Mouse (Mus musculus): ENCODE measurements around the gene Rplp0. TPM values are rescaled to one million over a fixed set of nuclear protein-coding genes. Genes with fewer than 3 reads are reported as not detected.

Rplp0 gene
- polyA plus RNA-seq, 1 experiment = 2,254 TPM

DNA sequence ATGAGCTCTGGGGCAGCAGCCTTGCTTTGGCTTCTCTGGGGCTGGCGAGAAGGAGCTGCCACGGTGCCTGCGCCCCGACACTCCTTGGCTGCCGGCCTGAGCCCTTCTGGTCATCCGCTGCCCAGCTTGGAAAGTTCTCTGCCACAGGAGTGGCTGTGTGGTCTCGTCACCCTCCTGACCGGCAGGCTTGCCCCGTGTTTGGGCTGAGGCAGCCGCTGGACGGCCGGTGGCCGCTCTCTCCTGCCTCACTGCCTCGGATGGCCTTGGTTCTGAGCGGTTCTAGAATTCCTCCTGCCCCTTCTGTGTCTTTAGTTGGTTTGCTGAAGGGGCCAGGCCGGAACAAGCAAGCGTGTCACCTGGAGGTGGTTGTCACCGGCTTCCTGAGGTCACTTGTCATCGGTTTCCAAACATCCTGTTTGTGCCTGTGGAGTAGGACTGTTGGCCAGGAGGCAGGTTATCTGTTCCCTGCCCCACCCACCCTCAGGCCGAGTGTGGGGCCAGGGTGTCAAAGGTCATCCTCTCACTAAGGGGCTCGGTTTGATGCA, 38.9 kb upstream of the Rplp0 start:
- no peak for DNase-seq (ENCODE audit: low read depth)
- no peak for TF ChIP-seq CTCF (IDR thresholded peaks at IDR 0.05; ENCODE audit: borderline replicate concordance, extremely low read depth, insufficient read depth, insufficient read length)
- TF ChIP-seq POLR2A (IDR thresholded peaks at IDR 0.05; ENCODE audit: borderline replicate concordance, extremely low read depth, insufficient read depth, insufficient read length, poor library complexity, severe bottlenecking) = no peak

DNA sequence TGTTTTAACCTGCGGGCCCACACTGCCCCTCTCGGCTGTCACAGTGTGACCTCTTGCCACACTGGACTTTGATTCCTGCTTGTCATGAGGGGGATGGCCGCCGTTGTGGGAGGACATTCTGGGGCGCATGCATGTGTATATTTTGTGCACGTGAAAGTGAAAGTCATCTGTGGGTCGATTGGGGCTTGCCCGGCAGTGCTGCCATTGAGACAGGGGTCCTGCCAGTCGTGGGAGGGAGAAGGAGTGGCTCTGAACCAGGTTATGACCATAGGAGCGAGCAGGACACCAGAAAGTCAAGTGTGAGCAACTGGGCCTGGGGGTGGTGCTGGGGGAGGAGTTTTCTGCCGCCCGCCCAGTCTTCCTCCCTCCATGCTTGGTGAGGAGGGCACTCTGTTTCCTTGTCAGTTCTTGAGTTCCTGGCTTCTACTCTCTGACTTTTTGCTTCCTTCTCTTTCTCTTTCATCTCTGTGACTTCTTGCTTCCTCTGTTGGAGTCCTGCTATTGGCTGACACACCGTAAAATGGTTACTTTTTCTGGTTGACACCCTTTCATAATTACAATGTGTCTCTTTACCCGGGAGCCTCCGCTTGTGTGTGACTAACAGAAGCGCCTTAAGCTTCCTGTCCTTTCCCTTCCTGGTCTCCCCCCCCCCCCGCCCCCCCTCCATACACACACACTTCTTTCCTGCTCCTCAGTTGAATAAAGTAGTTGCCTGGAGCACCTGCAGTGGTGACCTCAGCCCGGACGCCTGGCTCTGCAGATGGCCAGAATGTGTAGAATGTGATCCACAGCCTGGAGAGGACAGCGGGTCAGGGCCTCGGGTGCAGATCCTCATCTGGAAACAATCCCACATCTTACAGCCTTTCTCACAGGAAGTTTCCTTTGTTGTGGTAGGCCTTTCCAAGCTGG, 37.5 kb upstream of the Rplp0 start:
- no peak for TF ChIP-seq POLR2A (IDR thresholded peaks at IDR 0.05; ENCODE audit: borderline replicate concordance, extremely low read depth, insufficient read depth, insufficient read length, poor library complexity, severe bottlenecking)
- no peak for TF ChIP-seq CTCF (IDR thresholded peaks at IDR 0.05; ENCODE audit: borderline replicate concordance, extremely low read depth, insufficient read depth, insufficient read length)

DNA sequence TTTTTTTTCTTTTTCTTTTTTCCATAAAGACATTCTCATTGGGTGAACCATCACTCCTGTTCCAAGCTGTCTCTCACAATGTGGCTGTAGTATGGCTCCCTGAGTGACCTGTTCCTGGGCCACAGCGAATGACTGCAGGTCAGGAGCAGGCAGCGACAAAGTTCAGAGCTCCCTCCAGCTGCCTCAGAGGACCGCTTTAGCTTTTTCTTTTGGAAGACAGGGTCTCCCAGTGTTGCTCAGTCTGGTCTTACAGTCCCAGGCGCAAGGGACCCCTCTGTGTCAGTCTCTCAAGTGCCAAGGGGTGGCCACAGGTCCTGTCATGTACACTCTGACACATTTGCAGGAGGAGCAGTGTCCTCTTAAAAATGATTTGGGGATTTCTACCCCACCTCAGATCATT, 36.7 kb upstream of the Rplp0 start:
- TF ChIP-seq POLR2A (IDR thresholded peaks at IDR 0.05; ENCODE audit: borderline replicate concordance, extremely low read depth, insufficient read depth, insufficient read length, poor library complexity, severe bottlenecking) = no peak
- no peak for TF ChIP-seq CTCF (IDR thresholded peaks at IDR 0.05; ENCODE audit: borderline replicate concordance, extremely low read depth, insufficient read depth, insufficient read length)
- no peak for DNase-seq (ENCODE audit: low read depth)

More for the DNA sequence above, 37.5 kb upstream of the Rplp0 start:
- DNase-seq (ENCODE audit: low read depth) = no peak

DNA sequence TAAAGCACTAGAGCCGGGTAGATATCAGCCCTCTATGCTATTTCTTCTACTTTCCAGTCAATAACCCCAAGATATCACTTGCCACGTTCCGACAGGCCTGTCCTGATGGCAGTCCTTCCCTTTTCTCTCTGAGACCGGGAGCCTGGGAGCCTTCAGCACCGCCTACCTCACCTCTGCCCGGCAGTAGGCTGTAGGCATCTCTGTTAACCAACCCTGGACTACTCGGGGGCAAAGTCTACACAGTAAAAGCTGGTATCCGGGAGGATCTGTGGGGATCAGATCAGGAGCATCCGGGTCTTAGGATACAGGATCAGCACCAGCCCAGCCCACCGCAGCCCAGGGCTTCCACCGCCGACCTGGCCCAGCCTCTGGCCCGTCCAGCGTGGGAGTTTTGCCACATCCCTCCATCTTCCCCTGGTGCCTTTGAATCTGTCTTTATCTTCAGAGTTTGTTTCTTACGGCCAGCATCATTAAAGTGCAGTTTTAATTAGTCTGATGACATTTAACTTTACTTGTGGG, 36.2 kb upstream of the Rplp0 start:
- TF ChIP-seq POLR2A (IDR thresholded peaks at IDR 0.05; ENCODE audit: borderline replicate concordance, extremely low read depth, insufficient read depth, insufficient read length, poor library complexity, severe bottlenecking) (no peak), CTCF (IDR thresholded peaks at IDR 0.05; ENCODE audit: borderline replicate concordance, extremely low read depth, insufficient read depth, insufficient read length) (no peak)

DNA sequence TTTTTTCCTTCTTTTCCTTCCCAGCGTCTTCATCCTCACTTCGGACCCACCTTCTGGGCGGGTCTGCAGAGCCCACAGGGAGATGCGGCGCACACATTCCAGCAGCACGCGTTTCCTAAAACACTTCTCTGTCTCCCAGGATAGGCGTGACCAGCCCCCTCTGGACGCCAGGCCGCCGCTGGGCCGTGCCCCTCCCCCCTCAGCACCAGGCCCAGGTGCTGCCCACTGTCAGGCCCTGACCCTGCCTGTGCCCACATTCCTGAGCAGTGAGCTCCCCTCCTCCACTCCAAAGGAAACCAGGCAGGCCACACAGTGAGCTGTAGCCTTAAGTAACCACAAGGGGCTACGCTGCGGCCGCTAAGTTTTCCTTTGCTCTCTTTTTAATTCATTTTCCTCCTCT, 35.3 kb upstream of the Rplp0 start:
- DNase-seq (ENCODE audit: low read depth) = no peak
- TF ChIP-seq CTCF (IDR thresholded peaks at IDR 0.05; ENCODE audit: borderline replicate concordance, extremely low read depth, insufficient read depth, insufficient read length) (no peak), POLR2A (IDR thresholded peaks at IDR 0.05; ENCODE audit: borderline replicate concordance, extremely low read depth, insufficient read depth, insufficient read length, poor library complexity, severe bottlenecking) (no peak)

More for the DNA sequence above, 36.2 kb upstream of the Rplp0 start:
- no peak for DNase-seq (ENCODE audit: low read depth)

DNA sequence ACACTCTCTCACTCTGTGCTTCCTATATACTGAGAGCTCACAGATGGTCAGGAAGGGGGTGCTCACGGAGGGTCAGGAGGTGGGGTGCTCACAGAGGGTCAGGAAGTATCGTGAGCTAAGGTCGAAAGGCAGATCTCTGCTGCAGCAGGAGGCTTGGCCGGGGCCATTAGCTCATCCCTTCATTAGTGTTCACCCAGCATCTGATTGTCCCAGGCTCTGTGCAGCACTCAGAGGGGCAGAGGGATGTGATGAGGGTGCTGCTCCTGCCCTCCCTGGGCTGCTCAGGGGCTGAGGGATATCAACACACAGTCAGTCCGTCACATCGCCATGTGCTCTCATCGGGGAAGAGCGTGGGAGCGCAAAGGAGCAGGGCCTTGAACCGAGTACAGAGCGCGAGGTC, 34.8 kb upstream of the Rplp0 start:
- DNase-seq (ENCODE audit: low read depth) = no peak
- TF ChIP-seq CTCF (IDR thresholded peaks at IDR 0.05; ENCODE audit: borderline replicate concordance, extremely low read depth, insufficient read depth, insufficient read length) (no peak), POLR2A (IDR thresholded peaks at IDR 0.05; ENCODE audit: borderline replicate concordance, extremely low read depth, insufficient read depth, insufficient read length, poor library complexity, severe bottlenecking) (no peak)

DNA sequence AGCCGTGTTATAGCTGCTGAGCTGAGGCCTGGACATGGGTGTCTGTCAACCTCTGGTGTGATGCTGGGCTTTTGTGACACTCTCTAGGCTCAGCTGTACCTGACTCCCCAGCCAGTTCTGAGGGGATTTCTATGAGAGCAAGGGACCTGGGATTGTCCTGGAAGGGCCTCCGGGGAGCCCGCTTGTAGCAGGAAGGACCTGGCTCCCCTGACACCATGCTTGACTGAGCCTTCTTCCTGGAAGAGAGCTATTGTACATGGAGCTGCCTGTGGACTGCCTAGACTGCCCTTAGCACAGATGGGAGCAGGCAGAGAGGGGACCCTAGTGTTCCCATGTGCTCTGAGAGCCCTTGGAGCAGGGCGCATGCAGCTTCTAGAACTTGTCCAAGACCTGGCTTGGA, 33.9 kb upstream of the Rplp0 start:
- TF ChIP-seq POLR2A (IDR thresholded peaks at IDR 0.05; ENCODE audit: borderline replicate concordance, extremely low read depth, insufficient read depth, insufficient read length, poor library complexity, severe bottlenecking) (no peak), CTCF (IDR thresholded peaks at IDR 0.05; ENCODE audit: borderline replicate concordance, extremely low read depth, insufficient read depth, insufficient read length) (no peak)
- no peak for DNase-seq (ENCODE audit: low read depth)

DNA sequence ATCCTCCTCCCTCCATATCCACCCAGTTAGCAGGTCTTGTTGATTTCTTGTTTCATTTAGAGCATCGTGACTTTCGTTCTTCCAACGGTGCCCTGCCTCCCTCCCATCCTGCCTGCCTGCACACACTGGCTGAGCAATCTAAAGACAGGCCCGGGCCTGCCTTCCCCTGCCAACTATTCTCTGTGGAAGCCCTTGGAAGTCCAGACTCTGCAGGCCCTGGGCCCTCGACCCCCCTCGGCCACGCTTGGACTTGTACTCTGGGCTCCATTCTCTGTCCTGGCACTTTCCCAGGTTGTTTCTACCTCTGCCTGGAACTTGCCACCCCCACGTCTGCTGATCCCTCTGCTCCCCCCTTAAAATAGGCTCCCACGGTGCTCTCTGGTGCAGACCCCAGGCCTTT, 33.3 kb upstream of the Rplp0 start:
- TF ChIP-seq POLR2A (IDR thresholded peaks at IDR 0.05; ENCODE audit: borderline replicate concordance, extremely low read depth, insufficient read depth, insufficient read length, poor library complexity, severe bottlenecking) = no peak
- TF ChIP-seq CTCF (IDR thresholded peaks at IDR 0.05; ENCODE audit: borderline replicate concordance, extremely low read depth, insufficient read depth, insufficient read length) = no peak
- DNase-seq (ENCODE audit: low read depth) = no peak

DNA sequence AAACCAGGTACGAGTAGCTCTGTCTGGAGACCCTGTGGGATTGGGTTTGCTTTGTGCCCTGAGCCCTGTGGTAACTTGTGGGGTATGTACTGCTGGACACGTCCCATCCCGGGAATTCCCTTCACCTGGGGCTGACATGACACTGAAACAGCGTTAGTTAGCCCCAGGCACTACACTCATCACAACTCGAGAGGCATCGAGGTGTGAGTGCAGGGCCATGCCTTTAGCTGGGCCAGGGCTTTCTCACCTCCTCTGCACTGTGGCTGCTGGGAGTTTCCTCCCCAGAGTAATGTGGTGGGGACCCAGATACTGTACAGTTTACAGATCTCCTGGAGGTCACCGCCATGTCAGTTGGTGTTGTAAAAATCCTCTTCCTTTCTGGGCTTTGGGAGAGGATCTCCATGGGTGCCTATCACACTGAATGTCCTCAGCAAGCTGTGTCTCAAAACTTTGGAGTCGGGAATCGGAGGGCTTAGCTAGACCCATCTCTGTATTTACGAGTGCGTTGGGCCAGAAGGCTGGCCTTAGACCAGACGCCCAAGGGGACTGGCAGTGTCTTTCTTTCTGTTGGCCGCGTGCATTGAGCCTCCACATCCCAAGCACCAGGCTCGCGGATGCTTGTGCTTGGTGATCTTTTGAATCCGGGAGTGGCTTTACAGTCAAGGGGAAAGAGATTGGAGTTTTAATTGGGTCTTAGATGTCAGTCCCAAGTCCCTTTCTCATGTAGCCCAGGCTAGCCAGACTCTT, 32.6 kb upstream of the Rplp0 start:
- DNase-seq (ENCODE audit: low read depth) = no peak
- TF ChIP-seq CTCF (IDR thresholded peaks at IDR 0.05; ENCODE audit: borderline replicate concordance, extremely low read depth, insufficient read depth, insufficient read length) = no peak
- no peak for TF ChIP-seq POLR2A (IDR thresholded peaks at IDR 0.05; ENCODE audit: borderline replicate concordance, extremely low read depth, insufficient read depth, insufficient read length, poor library complexity, severe bottlenecking)

DNA sequence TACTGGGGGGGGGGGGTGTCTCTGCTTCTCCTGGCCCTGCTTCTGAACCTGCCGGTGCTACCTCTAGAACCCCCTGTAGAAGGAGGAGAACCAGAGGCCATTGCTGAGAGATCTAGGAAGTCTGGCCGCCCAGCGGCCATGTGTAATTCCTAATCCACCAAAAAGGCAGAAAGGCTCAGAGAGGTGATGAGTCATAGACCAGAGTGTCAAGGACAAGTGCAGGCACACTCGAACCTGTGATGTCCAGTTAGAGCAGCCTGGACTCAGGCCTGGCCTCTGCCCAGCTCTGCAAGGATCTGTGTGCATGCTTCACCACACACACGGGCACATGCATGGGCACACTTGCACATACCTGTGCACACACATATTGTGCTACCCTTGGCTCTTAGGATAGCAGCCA, 31.1 kb upstream of the Rplp0 start:
- no peak for TF ChIP-seq POLR2A (IDR thresholded peaks at IDR 0.05; ENCODE audit: borderline replicate concordance, extremely low read depth, insufficient read depth, insufficient read length, poor library complexity, severe bottlenecking)
- no peak for TF ChIP-seq CTCF (IDR thresholded peaks at IDR 0.05; ENCODE audit: borderline replicate concordance, extremely low read depth, insufficient read depth, insufficient read length)

DNA sequence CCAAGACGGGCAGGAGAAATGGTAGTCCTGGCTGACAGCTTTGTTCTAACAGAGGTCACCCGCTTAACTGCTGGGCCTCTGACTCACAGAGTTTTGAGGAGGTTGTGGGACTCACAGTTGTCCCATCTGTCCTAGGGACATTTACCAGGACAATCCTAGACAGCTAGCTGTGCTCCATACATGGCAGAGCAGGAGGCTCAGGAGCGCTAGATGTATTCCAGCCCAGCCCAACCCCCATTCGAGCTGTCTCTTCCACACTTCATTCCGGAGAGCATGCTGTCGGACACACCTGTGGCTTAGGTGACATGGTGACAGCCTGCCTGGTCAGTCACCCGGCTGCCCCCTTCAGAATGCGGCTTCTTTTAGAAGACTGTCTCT, 29.9 kb upstream of the Rplp0 start:
- no peak for DNase-seq (ENCODE audit: low read depth)

More for the DNA sequence above, 31.1 kb upstream of the Rplp0 start:
- no peak for DNase-seq (ENCODE audit: low read depth)

More for the DNA sequence above, 29.9 kb upstream of the Rplp0 start:
- TF ChIP-seq POLR2A (IDR thresholded peaks at IDR 0.05; ENCODE audit: borderline replicate concordance, extremely low read depth, insufficient read depth, insufficient read length, poor library complexity, severe bottlenecking) (no peak), CTCF (IDR thresholded peaks at IDR 0.05; ENCODE audit: borderline replicate concordance, extremely low read depth, insufficient read depth, insufficient read length) (no peak)
